In genomic region chr3:105605726-105606125, GRCm38 (mm10) we compare ENCODE assay signal across 23 mouse cellular contexts.
A peak's percentile ranks its signal among the peaks of the same experiment; 100 is the strongest.
DNase-seq lines count a peak whose midpoint lies in the region; ATAC-seq and TF ChIP-seq lines count a peak whose summit lies in the region.
"Had no signal": no experiment of that assay in that cellular context is flagged by ENCODE, and none has a peak within 500 bp of the region (broad histone marks: within the 10 kb centered on the region; RNA-seq: fewer than 3 reads in every experiment).

No protein-coding gene starts in this region.

- no peaks in the 10 kb centered on the region for H3K36me3 ChIP-seq in lung, postnatal 0 days (ENCODE audit: insufficient read depth, low read length)
- no peaks in the 10 kb centered on the region for H3K36me3 ChIP-seq in forebrain, embryonic 12.5 days (replicated peaks)
- H3K36me3 ChIP-seq: embryonic facial prominence, embryonic 10.5 days; forebrain, embryonic 10.5 days; forebrain, embryonic 15.5 days; G1E; heart, embryonic 10.5 days; hindbrain, embryonic 15.5 days had no signal

- no peak for TF ChIP-seq POLR2A in cerebellum, adult 2 months (IDR thresholded peaks at IDR 0.05; ENCODE audit: borderline replicate concordance, insufficient read depth, low read length)

- H3K4me1 ChIP-seq in cerebellum, adult 2 months (ENCODE audit: control insufficient read depth, insufficient read depth, low read length): peaks cover 21% of the 10 kb centered on the region
- no peaks in the 10 kb centered on the region for H3K4me1 ChIP-seq in lung, postnatal 0 days (ENCODE audit: insufficient read depth, low read depth, low read length)
- H3K4me1 ChIP-seq in forebrain, embryonic 12.5 days: no peaks in the 10 kb centered on the region
- H3K4me1 ChIP-seq: embryonic facial prominence, embryonic 10.5 days; forebrain, embryonic 10.5 days; forebrain, embryonic 15.5 days; heart, embryonic 10.5 days; hindbrain, embryonic 15.5 days had no signal

- TF ChIP-seq CTCF in cerebellum, adult 2 months (IDR thresholded peaks at IDR 0.05; ENCODE audit: borderline replicate concordance, insufficient read depth, low read depth, low read length): no peak
- no peak for TF ChIP-seq CTCF in lung, postnatal 0 days (IDR thresholded peaks at IDR 0.05)

- 20% methylated on average over 5 of the region's 5 CpGs for WGBS in cerebellum, adult 2 months
- 62% methylated on average over 5 of the region's 5 CpGs for WGBS in lung, postnatal 0 days
- WGBS in forebrain, embryonic 12.5 days: 85% methylated on average over 5 of the region's 5 CpGs

- H3K4me2 ChIP-seq in lung, postnatal 0 days (replicated peaks; ENCODE audit: low read depth, low read length): no peak overlapping the region
- no peak overlapping the region for H3K4me2 ChIP-seq in forebrain, embryonic 12.5 days
- H3K4me2 ChIP-seq: forebrain, embryonic 15.5 days; hindbrain, embryonic 15.5 days had no signal

- H3K9ac ChIP-seq in lung, postnatal 0 days (replicated peaks; ENCODE audit: low read depth): no peak overlapping the region
- H3K9ac ChIP-seq in forebrain, embryonic 12.5 days: no peak overlapping the region
- H3K9ac ChIP-seq: forebrain, embryonic 15.5 days; hindbrain, embryonic 15.5 days had no signal

- no peaks in the 10 kb centered on the region for H3K27me3 ChIP-seq in cerebellum, adult 2 months (ENCODE audit: control insufficient read depth, insufficient read depth, low read length)
- no peaks in the 10 kb centered on the region for H3K27me3 ChIP-seq in lung, postnatal 0 days (replicated peaks; ENCODE audit: insufficient read depth, low read length)
- H3K27me3 ChIP-seq in forebrain, embryonic 12.5 days: no peaks in the 10 kb centered on the region
- H3K27me3 ChIP-seq: forebrain, embryonic 15.5 days; hindbrain, embryonic 15.5 days had no signal

- no peak for DNase-seq in cerebellum, postnatal 4 days (ENCODE audit: low spot score in 2 of 2)
- peak; percentile 76 for DNase-seq in brain, adult 2 months (ENCODE audit: low read depth, low spot score)
- peak; percentile 68 to 81 for DNase-seq in cerebellum, adult 2 months
- peak; percentile 84 to 87 for DNase-seq in cerebellum, postnatal 10 days
- DNase-seq in lung, postnatal 0 days (ENCODE audit: low spot score): no peak
- DNase-seq in layer of hippocampus, adult 11-12 months (ENCODE audit: low spot score): no peak
- DNase-seq: adrenal gland, postnatal 10 days; B cell, adult 2 months; gastrocnemius, postnatal 10 days; heart, adult 18-20 months; heart, postnatal 10 days; kidney, adult 11 months; kidney, adult 9 months had no signal

- peak; percentile 47; the same call in 1 of the 2 replicates for ATAC-seq in cerebellum, adult (ENCODE audit: insufficient number of reproducible peaks, low FRiP score, low TSS enrichment)
- no peak for ATAC-seq in lung, postnatal 0 days
- no peak for ATAC-seq in forebrain, embryonic 12.5 days (ENCODE audit: low FRiP score)
- ATAC-seq: CD4-positive, CD25-positive, alpha-beta regulatory T cell, adult 4 months; forebrain, embryonic 15.5 days had no signal

- H3K4me3 ChIP-seq in cerebellum, adult 2 months (replicated peaks; ENCODE audit: insufficient read depth, low read depth, low read length): no peak overlapping the region
- H3K4me3 ChIP-seq in lung, postnatal 0 days (ENCODE audit: low read depth, low read length): no peak overlapping the region
- no peak overlapping the region for H3K4me3 ChIP-seq in forebrain, embryonic 12.5 days (replicated peaks)
- H3K4me3 ChIP-seq: embryonic facial prominence, embryonic 10.5 days; erythroblast, embryonic 14.5 days; forebrain, embryonic 10.5 days; forebrain, embryonic 15.5 days; heart, embryonic 10.5 days; hindbrain, embryonic 15.5 days had no signal

- no peaks in the 10 kb centered on the region for H3K9me3 ChIP-seq in lung, postnatal 0 days (ENCODE audit: low read length)
- H3K9me3 ChIP-seq in forebrain, embryonic 12.5 days: no peaks in the 10 kb centered on the region
- H3K9me3 ChIP-seq: embryonic facial prominence, embryonic 10.5 days; forebrain, embryonic 10.5 days; forebrain, embryonic 15.5 days; G1E; heart, embryonic 10.5 days; hindbrain, embryonic 15.5 days had no signal

- no peak for TF ChIP-seq EP300 in lung, postnatal 0 days (IDR thresholded peaks at IDR 0.05)

- H3K27ac ChIP-seq in cerebellum, adult 2 months (ENCODE audit: insufficient read depth, low read length): no peak overlapping the region
- no peak overlapping the region for H3K27ac ChIP-seq in lung, postnatal 0 days (ENCODE audit: low read length)
- H3K27ac ChIP-seq in forebrain, embryonic 12.5 days: no peak overlapping the region
- H3K27ac ChIP-seq: embryonic facial prominence, embryonic 10.5 days; forebrain, embryonic 10.5 days; forebrain, embryonic 15.5 days; heart, embryonic 10.5 days; hindbrain, embryonic 15.5 days had no signal

Comparison
In these comparisons a context has a peak if more than half of its experiments do, and no peak if none do; other contexts are left out.
1. DNase-seq: peak in brain, adult 2 months (single experiment), cerebellum, adult 2 months (2 of 2) and cerebellum, postnatal 10 days (2 of 2); none in cerebellum, postnatal 4 days (0 of 2), lung, postnatal 0 days (single experiment) and layer of hippocampus, adult 11-12 months (single experiment).